Mouse (Mus musculus): ENCODE results near the gene Gpr162. TPM values are rescaled to one million over a fixed set of nuclear protein-coding genes. Genes with fewer than 3 reads are reported as not detected.
"Not testable (repeated sequence)": the region's sequence is repeated elsewhere in the genome, so short reads cannot be mapped to it uniquely, and the experiment has no call there.

Gpr162 gene
- polyA plus RNA-seq, 1 experiment from 2014 or later = 14.2 TPM

GRCm38 (mm10) chr6:124831199-124831598 is 32.6 kb downstream of the Gpr162 start:
- not testable (repeated sequence) for H3K4me2 ChIP-seq (ENCODE audit: low read depth, low read length); H3K9ac ChIP-seq (replicated peaks; ENCODE audit: low read depth, low read length); H3K9me3 ChIP-seq (ENCODE audit: control insufficient read depth, low read length); ATAC-seq (ENCODE audit: low read depth); H3K36me3 ChIP-seq (ENCODE audit: control insufficient read depth, insufficient read depth, low read length); H3K27ac ChIP-seq (ENCODE audit: low read depth, low read length); H3K27me3 ChIP-seq (ENCODE audit: control insufficient read depth, insufficient read depth, low read length); H3K4me3 ChIP-seq (ENCODE audit: low read depth, low read length)
- 99% methylated on average over 4 of the region's 4 CpGs for WGBS
- H3K4me1 ChIP-seq (ENCODE audit: control insufficient read depth, insufficient read depth, low read length) = peaks cover 16% of the 10 kb centered on the region

DNA sequence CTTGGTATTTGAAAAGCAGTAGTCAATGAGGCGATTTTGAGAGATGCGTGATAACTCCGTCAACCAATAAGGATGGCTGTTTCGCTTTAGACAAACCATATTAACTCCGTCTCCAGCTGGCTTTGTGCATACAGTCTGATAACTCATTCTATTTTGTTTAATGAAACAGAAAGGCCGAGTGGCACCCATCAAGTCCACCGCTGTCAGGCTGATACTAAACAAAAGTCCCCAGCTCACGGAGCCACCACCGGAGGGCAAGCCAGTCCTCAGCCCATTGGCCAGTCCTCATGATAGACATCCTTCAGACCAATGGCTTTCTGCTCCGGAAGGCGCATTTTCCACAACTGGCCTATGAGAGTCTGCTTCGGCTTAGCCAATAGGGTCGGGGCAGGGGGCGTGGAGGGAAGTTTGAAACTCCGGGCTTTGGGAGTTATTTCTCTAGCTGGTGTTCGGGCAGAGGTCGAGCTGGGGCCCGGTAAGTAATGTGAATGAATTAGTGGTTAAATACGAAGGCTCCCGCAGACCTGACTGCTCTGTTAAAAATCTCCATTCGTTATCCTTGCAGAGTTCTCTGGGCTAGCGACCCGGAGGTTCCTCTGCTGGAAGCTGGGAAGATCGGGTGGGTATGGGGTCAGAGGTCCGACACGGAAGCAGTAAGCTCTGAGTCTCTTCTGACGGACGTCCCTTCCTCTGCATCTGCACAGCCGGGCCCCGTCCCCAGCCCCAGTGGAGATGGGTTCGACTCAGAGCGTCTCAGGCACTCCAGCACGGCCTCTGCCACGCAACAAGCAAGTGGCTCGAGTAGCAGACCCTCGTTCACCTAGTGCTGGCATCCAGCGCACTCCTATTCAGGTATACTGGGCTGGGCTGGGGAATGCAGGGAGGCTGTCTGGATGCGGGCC is 33.7 kb downstream of the Gpr162 start:
- H3K4me1 ChIP-seq (ENCODE audit: control insufficient read depth, insufficient read depth, low read length) = peaks cover 16% of the 10 kb centered on the region
- H3K9ac ChIP-seq (replicated peaks; ENCODE audit: low read depth, low read length) = peak overlapping the region; percentile 60
- peak overlapping the region; percentile 47 for H3K4me3 ChIP-seq (ENCODE audit: low read depth, low read length)
- peak overlapping the region; percentile 78 for H3K27ac ChIP-seq (ENCODE audit: low read depth, low read length)
- H3K36me3 ChIP-seq (ENCODE audit: control insufficient read depth, insufficient read depth, low read length) = peaks cover 10% of the 10 kb centered on the region
- no peaks in the 10 kb centered on the region for H3K27me3 ChIP-seq (ENCODE audit: control insufficient read depth, insufficient read depth, low read length)
- H3K4me2 ChIP-seq (ENCODE audit: low read depth, low read length) = peak overlapping the region; percentile 53
- ATAC-seq (ENCODE audit: low read depth) = peak; percentile 89
- H3K9me3 ChIP-seq (ENCODE audit: control insufficient read depth, low read length) = no peaks in the 10 kb centered on the region
- under 1% methylated on average over 38 of the region's 38 CpGs for WGBS

GRCm38 (mm10) chr6:124828868-124829798 is 34.6 kb downstream of the Gpr162 start, which contains the start of the genes Usp5 and Cdca3:
TSS of gene Usp5 (minus strand) at chr6:124829484.
TSS of gene Cdca3 (plus strand) at chr6:124829547.
- ATAC-seq (ENCODE audit: low read depth) = peak; percentile 94
- H3K4me1 ChIP-seq (ENCODE audit: control insufficient read depth, insufficient read depth, low read length) = peaks cover 16% of the 10 kb centered on the region
- peak within 1 kb of the TSS; percentile 65 for H3K4me2 ChIP-seq (ENCODE audit: low read depth, low read length)
- under 1% methylated on average over 55 of the region's 55 CpGs for WGBS
- no peaks in the 10 kb centered on the region for H3K27me3 ChIP-seq (ENCODE audit: control insufficient read depth, insufficient read depth, low read length)
- H3K36me3 ChIP-seq (ENCODE audit: control insufficient read depth, insufficient read depth, low read length) = peaks cover 19% of the 10 kb centered on the region
- H3K9me3 ChIP-seq (ENCODE audit: control insufficient read depth, low read length) = no peaks in the 10 kb centered on the region
- peak within 1 kb of the TSS; percentile 60 for H3K9ac ChIP-seq (replicated peaks; ENCODE audit: low read depth, low read length)
- peak within 1 kb of the TSS; percentile 78 for H3K27ac ChIP-seq (ENCODE audit: low read depth, low read length)
- H3K4me3 ChIP-seq (ENCODE audit: low read depth, low read length) = peak within 1 kb of the TSS; percentile 47

DNA sequence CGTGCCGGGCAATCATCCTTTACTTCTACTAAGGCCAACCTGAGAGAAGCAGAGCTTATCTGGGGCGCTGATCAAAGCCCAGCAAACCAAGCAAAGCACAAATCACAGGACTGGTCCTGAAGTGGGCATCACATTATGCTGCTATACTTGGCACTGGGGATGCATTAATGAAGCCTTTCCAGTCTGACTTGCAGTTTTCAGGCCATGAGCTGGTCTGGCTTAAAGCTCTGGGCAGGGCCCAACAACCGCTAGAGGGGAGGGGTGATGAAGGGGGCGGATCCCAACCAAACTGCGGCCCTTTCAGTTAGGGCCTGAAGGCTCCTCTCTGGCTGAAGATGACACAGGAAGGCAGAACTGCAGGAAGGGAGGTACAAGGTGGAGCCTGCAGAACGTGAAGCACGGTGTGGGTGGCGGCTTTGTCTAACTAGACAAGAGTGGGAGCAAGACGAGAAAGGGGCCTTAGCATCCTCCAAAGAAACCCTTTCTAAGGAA is 35.6 kb downstream of the Gpr162 start:
- Histone ChIP-seq H3K27me3 (ENCODE audit: control insufficient read depth, insufficient read depth, low read length) (no peaks in the 10 kb centered on the region), H3K9ac (replicated peaks; ENCODE audit: low read depth, low read length) (peak overlapping the region; percentile 51), H3K4me2 (ENCODE audit: low read depth, low read length) (peak overlapping the region; percentile 65), H3K4me3 (ENCODE audit: low read depth, low read length) (peak overlapping the region; percentile 47), H3K36me3 (ENCODE audit: control insufficient read depth, insufficient read depth, low read length) (peaks cover 29% of the 10 kb centered on the region), H3K27ac (ENCODE audit: low read depth, low read length) (peak overlapping the region; percentile 2; the same call in 1 of the 2 replicates), H3K9me3 (ENCODE audit: control insufficient read depth, low read length) (no peaks in the 10 kb centered on the region), H3K4me1 (ENCODE audit: control insufficient read depth, insufficient read depth, low read length) (peaks cover 16% of the 10 kb centered on the region)
- ATAC-seq (ENCODE audit: low read depth) = no peak
- 22% methylated on average over 10 of the region's 10 CpGs for WGBS

DNA sequence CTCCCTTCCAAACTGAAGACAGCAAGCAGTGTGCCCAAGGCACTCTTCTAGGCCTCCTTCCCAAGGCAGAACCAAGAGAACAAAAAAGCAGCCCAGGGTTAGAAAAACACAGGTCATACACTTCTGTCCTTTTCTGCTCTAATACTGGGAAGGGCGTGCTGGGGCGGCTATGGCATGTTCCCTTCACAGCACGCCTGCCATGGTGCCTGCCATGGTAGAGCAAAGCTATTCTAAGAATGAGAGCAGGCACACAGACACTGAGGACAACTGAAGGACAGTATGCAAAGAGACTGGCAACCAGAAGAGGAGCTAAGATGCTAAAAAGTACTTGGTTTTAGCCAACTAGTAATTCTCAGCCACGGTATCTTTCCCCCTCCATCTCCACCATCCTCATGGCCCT is 41.7 kb downstream of the Gpr162 start:
- no peaks in the 10 kb centered on the region for H3K9me3 ChIP-seq (ENCODE audit: control insufficient read depth, low read length)
- H3K27ac ChIP-seq (ENCODE audit: low read depth, low read length) = no peak overlapping the region
- no peak overlapping the region for H3K9ac ChIP-seq (replicated peaks; ENCODE audit: low read depth, low read length)
- no peak overlapping the region for H3K4me2 ChIP-seq (ENCODE audit: low read depth, low read length)
- H3K4me3 ChIP-seq (ENCODE audit: low read depth, low read length) = no peak overlapping the region
- no peaks in the 10 kb centered on the region for H3K27me3 ChIP-seq (ENCODE audit: control insufficient read depth, insufficient read depth, low read length)
- ATAC-seq (ENCODE audit: low read depth) = no peak
- peaks cover 88% of the 10 kb centered on the region for H3K36me3 ChIP-seq (ENCODE audit: control insufficient read depth, insufficient read depth, low read length)
- H3K4me1 ChIP-seq (ENCODE audit: control insufficient read depth, insufficient read depth, low read length) = no peaks in the 10 kb centered on the region
- WGBS = over 99% methylated on average over 4 of the region's 4 CpGs

DNA sequence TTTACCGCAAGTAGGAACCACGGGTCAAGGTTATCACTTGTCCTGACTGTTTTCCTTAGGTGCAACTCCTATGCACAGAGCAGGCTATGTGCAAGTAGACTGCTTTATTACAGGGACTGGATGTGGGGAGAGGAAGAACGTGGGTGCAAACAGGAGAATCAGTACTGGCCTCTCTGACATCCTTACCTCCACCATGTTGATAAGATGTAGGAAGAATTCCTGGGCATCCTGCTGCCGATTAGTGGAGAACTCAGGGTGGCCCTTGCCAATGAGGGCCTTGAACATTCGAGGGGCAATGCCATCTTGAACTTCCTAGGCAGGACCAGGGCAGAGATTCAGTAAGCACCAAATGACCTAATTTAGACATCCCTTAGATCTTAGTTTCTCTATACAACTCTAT is 42.9 kb downstream of the Gpr162 start:
- Histone ChIP-seq H3K36me3 (ENCODE audit: control insufficient read depth, insufficient read depth, low read length) (peaks cover 92% of the 10 kb centered on the region), H3K4me1 (ENCODE audit: control insufficient read depth, insufficient read depth, low read length) (no peaks in the 10 kb centered on the region), H3K4me3 (ENCODE audit: low read depth, low read length) (no peak overlapping the region), H3K9me3 (ENCODE audit: control insufficient read depth, low read length) (no peaks in the 10 kb centered on the region), H3K4me2 (ENCODE audit: low read depth, low read length) (no peak overlapping the region), H3K9ac (replicated peaks; ENCODE audit: low read depth, low read length) (no peak overlapping the region), H3K27ac (ENCODE audit: low read depth, low read length) (no peak overlapping the region), H3K27me3 (ENCODE audit: control insufficient read depth, insufficient read depth, low read length) (no peaks in the 10 kb centered on the region)
- ATAC-seq (ENCODE audit: low read depth) = no peak
- 96% methylated on average over 5 of the region's 5 CpGs for WGBS

- no peak overlapping the region for H3K27ac ChIP-seq (ENCODE audit: low read depth, low read length)
- no peaks in the 10 kb centered on the region for H3K27me3 ChIP-seq (ENCODE audit: control insufficient read depth, insufficient read depth, low read length)
- WGBS = 96% methylated on average over 8 of the region's 8 CpGs
- H3K4me2 ChIP-seq (ENCODE audit: low read depth, low read length) = no peak overlapping the region
- peaks cover 66% of the 10 kb centered on the region for H3K36me3 ChIP-seq (ENCODE audit: control insufficient read depth, insufficient read depth, low read length)
- no peak for ATAC-seq (ENCODE audit: low read depth)
- H3K9me3 ChIP-seq (ENCODE audit: control insufficient read depth, low read length) = no peaks in the 10 kb centered on the region
- H3K4me3 ChIP-seq (ENCODE audit: low read depth, low read length) = no peak overlapping the region
- H3K9ac ChIP-seq (replicated peaks; ENCODE audit: low read depth, low read length) = no peak overlapping the region
- H3K4me1 ChIP-seq (ENCODE audit: control insufficient read depth, insufficient read depth, low read length) = peaks cover 6% of the 10 kb centered on the region
These were observed 45.8 kb downstream of the Gpr162 start for GRCm38 (mm10) chr6:124817971-124818370.

DNA sequence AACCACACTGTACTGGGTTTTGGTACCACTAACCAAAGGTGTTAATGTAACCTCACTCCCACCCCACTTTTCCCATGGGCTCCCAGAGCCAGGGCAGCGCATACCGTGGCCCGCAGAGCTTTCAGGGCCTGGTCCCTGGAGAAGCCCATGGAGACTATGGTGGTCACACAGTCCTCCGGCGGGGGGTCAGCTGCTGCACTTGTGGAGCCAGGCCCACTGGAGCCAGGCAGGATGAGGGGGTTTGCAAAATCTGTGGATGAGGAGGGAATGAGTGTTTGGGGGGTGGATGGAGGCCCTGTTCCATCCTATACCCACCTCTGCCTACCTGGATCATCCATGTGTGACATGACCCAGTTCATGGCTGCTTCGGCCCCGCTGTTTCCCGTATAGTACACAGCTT is 46.2 kb downstream of the Gpr162 start:
- H3K4me1 ChIP-seq (ENCODE audit: control insufficient read depth, insufficient read depth, low read length) = peaks cover 10% of the 10 kb centered on the region
- no peak overlapping the region for H3K4me2 ChIP-seq (ENCODE audit: low read depth, low read length)
- no peak for ATAC-seq (ENCODE audit: low read depth)
- H3K9ac ChIP-seq (replicated peaks; ENCODE audit: low read depth, low read length) = no peak overlapping the region
- no peak overlapping the region for H3K27ac ChIP-seq (ENCODE audit: low read depth, low read length)
- peaks cover 61% of the 10 kb centered on the region for H3K36me3 ChIP-seq (ENCODE audit: control insufficient read depth, insufficient read depth, low read length)
- H3K27me3 ChIP-seq (ENCODE audit: control insufficient read depth, insufficient read depth, low read length) = no peaks in the 10 kb centered on the region
- no peak overlapping the region for H3K4me3 ChIP-seq (ENCODE audit: low read depth, low read length)
- no peaks in the 10 kb centered on the region for H3K9me3 ChIP-seq (ENCODE audit: control insufficient read depth, low read length)
- 94% methylated on average over 8 of the region's 8 CpGs for WGBS
